Mouse (Mus musculus) midbrain, embryonic 11.5 days (tissue): ENCODE results near the gene Bfsp1. TPM values are rescaled to one million over a fixed set of nuclear protein-coding genes. Genes with fewer than 3 reads are reported as not detected.

Source experiments
- ATAC-seq: fragments of 200-750 bp; cut with Nextera tagmentation; 2 replicates; pipeline ENCODE4 v1.8.0; 2017; ENCODE audit warnings: moderate TSS enrichment, moderate library complexity; ENCODE audit not compliant: low FRiP score
- DNase-seq: peaks from one replicate; pipeline ENCODE4 v3.0.0; 2015; ENCODE audit warnings: low spot score; ENCODE audit errors: missing footprints
- H3K27ac ChIP-seq: fragments of 300-500 bp; sonication (generic); 2 replicates; pipeline ENCODE4 v1.5.1; 2014; ENCODE audit warnings: low read depth, low read length
- H3K27me3 ChIP-seq: fragments of 300-500 bp; sonication (generic); 2 replicates; pipeline ENCODE4 v1.6.1; 2014; ENCODE audit warnings: mild to moderate bottlenecking, low read length, moderate library complexity, mixed read lengths; ENCODE audit not compliant: control insufficient read depth, insufficient read depth
- H3K36me3 ChIP-seq: fragments of 300-500 bp; sonication (generic); 2 replicates; pipeline ENCODE4 v1.6.1; 2014; ENCODE audit warnings: mild to moderate bottlenecking, low read length, moderate library complexity, mixed read lengths; ENCODE audit not compliant: control insufficient read depth, insufficient read depth
- H3K4me1 ChIP-seq: fragments of 300-500 bp; sonication (generic); 2 replicates; pipeline ENCODE4 v1.6.1; 2014; ENCODE audit warnings: low read length; ENCODE audit not compliant: control insufficient read depth, insufficient read depth
- H3K4me2 ChIP-seq: fragments of 300-500 bp; sonication (generic); 2 replicates; pipeline ENCODE4 v1.6.1; 2014; ENCODE audit warnings: mild to moderate bottlenecking, moderate library complexity
- H3K4me3 ChIP-seq: fragments of 300-500 bp; sonication (generic); 2 replicates; pipeline ENCODE4 v1.5.1; 2014; ENCODE audit warnings: low read depth, low read length
- H3K9ac ChIP-seq: fragments of 300-500 bp; sonication (generic); 2 replicates; pipeline ENCODE4 v1.6.1; 2014; ENCODE audit warnings: low read length
- H3K9me3 ChIP-seq: fragments of 300-500 bp; sonication (generic); 2 replicates; pipeline ENCODE4 v1.6.1; 2016; ENCODE audit warnings: low read length; ENCODE audit not compliant: control insufficient read depth
- WGBS: fragments of 180-500 bp; shearing (Covaris S2); extraction: QIAGEN DNeasy Blood & Tissue Kit; methylation state at CpG from one replicate; pipeline ENCODE4 v1.1.7; 2014; 5-methylcytosine and 5-hydroxymethylcytosine counted together
- polyA plus RNA-seq: library from polyadenylated mRNA; unstranded; fragments of >200 nt; fragmentation: Nextera tagmentation; extraction: Ambion mirVana; gene quantifications from 2 replicates; pipeline ENCODE4 v1.2.1, GENCODE M21; 2014

Gene Bfsp1
- polyA plus RNA-seq, 1 experiment from 2014 or later = 2.7 TPM

DNA sequence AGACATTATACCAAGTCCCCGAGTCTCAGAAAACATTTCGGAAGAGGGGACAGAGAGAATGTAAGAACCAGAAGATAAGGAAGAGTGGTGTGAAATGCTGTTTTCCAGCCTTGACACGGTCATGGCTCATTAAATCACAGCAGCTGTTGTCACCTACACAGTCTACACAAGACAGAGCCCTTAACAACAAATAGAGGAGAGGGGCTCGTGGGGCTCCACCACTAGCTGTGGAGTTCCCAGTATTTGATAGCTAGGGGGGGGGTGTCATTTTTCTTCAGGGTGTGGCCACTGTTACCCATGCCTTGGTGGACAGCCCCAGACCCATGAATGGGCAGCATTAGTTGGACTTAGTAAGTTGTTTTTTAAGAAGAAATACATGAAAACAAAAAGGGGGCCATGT is 50.7 kb downstream of the Bfsp1 start:
- H3K4me2 ChIP-seq = no peak overlapping the region
- ATAC-seq (no peak), DNase-seq (no peak)
- H3K27me3 ChIP-seq = no peaks in the 10 kb centered on the region
- H3K27ac ChIP-seq = no peak overlapping the region
- no peak overlapping the region for H3K4me3 ChIP-seq
- no peaks in the 10 kb centered on the region for H3K4me1 ChIP-seq
- H3K36me3 ChIP-seq = no peaks in the 10 kb centered on the region
- H3K9ac ChIP-seq = no peak overlapping the region
- WGBS = 75% methylated on average over 4 of the region's 4 CpGs
- H3K9me3 ChIP-seq = no peaks in the 10 kb centered on the region

DNA sequence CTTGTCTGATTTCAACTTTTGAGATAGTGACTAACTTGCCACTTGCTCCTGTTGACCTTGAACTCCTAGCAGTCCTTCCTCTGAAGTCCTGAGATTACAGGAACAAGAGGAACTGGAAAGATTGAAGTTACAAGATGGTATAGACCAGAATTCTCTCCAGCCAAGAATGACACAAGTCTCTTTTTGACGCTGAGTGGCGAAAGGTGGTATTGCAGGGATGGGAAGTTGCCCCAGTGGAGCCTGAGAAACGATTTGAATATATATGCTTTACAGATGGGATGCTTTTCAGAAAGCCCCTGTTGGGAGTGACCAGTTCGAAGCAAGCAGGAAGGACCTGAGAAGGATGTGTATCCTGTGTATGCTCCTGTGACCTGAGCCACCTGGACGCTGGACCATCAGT is 54.2 kb downstream of the Bfsp1 start:
- Histone ChIP-seq H3K9ac (no peak overlapping the region), H3K9me3 (no peaks in the 10 kb centered on the region), H3K27ac (no peak overlapping the region), H3K4me3 (no peak overlapping the region), H3K27me3 (no peaks in the 10 kb centered on the region), H3K4me2 (no peak overlapping the region), H3K4me1 (no peaks in the 10 kb centered on the region; the same call in 1 of the 2 replicates), H3K36me3 (no peaks in the 10 kb centered on the region)
- DNase-seq (no peak), ATAC-seq (no peak)
- WGBS = 60% methylated on average over 5 of the region's 5 CpGs

DNA sequence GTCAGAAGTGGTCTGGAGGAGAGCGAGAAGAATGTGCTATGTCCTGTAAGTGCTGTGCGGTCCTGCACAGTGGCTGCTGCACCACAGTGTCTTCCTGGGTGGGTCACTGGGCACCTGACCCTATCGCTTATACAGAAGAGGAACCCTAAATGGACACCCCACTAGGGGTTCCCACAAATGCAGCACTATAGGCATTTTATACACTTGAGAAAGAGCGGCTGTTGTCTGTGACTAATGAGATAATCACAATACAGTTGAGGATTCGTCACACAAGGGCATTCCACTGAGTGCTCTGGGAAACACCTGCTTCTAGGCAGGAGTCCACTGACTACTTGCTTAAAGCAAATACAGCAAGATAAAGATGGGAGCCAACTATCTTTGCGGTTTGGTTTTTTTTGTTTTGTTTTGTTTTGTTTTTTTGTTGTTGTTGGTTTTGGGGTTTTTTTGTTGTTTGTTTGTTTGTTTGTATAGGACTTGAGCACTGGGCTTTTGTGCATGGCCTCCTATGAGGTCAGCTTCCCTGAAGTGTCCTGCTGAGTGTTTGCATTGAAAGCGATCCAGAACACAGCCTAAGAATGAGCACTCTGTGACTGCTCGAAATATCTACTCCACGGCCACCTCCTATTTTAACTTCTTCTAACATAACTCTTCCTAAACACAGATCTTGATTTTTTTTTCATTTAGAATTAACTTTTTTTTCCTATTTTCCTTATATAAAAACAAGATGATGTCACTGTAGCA is 55.9 kb downstream of the Bfsp1 start:
- Histone ChIP-seq H3K27me3 (no peaks in the 10 kb centered on the region), H3K4me2 (no peak overlapping the region), H3K36me3 (no peaks in the 10 kb centered on the region), H3K9ac (no peak overlapping the region), H3K27ac (no peak overlapping the region), H3K9me3 (no peaks in the 10 kb centered on the region), H3K4me1 (no peaks in the 10 kb centered on the region; the same call in 1 of the 2 replicates), H3K4me3 (no peak overlapping the region)
- 78% methylated on average over 9 of the region's 9 CpGs for WGBS
- ATAC-seq = 0 out of 2 replicates have a peak, but pooled peaks have one; percentile 27
- no peak for DNase-seq

DNA sequence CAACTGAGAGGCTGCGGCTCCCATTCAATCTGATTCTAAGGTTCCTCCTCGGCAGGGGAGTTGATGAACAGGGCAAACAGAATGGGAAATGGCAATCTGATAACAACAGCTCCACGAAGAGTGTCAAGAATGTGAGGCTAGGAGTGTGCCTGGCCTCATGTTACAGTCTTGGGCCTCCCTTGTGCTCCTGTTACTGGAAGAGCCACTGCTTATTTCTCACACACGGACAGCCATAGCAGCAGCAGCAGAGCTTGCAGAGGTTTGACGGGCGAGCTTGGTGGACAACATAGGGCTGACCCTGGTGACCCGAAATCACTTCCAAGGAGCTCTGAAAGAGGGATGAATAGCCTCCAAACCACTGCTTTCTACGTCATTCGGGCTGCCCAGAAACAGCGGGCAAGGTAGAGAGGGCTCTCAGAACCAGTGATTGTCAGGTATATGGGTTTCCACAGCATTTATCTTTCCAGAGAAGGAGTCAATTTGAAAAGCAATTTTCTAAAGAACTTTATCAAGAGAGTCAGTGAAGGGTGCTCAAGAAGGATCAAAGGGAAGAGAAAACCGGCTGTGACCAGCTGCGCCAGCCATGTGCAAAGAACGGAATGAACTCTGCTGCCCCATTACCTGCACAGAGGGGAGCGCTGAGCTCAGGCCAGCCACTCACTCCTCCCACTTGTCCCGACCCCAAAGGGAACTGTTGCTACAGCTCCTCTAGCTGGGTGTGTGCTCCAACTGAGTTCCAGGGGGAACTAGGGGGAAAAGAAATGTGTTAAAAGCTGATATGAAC is 56.6 kb downstream of the Bfsp1 start:
- Histone ChIP-seq H3K36me3 (no peaks in the 10 kb centered on the region), H3K4me2 (no peak overlapping the region), H3K27ac (no peak overlapping the region), H3K9ac (no peak overlapping the region), H3K9me3 (no peaks in the 10 kb centered on the region), H3K4me3 (no peak overlapping the region), H3K4me1 (no peaks in the 10 kb centered on the region; the same call in 1 of the 2 replicates), H3K27me3 (no peaks in the 10 kb centered on the region)
- ATAC-seq (0 out of 2 replicates have a peak, but pooled peaks have one; percentile 11), DNase-seq (no peak)
- 69% methylated on average over 15 of the region's 15 CpGs for WGBS

DNA sequence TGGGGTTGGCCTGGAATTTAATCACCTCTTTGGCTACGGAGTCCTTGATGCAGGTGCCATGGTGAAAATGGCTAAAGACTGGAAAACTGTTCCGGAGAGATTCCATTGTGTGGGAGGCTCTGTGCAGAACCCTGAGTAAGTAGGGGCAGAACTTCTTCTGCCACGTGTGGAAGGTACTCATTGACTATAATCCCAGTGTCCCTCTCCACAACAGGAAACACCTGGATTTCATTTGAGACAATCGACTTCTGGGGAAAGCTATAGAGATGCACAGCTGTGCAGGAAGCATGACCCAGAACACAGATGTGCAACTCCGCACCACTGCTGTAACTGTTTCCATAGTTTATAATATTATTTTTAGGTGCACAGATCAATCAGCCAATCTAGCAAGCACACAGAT is 61.9 kb downstream of the Bfsp1 start:
- no peaks in the 10 kb centered on the region for H3K36me3 ChIP-seq
- H3K4me2 ChIP-seq = no peak overlapping the region
- DNase-seq (no peak), ATAC-seq (no peak)
- H3K9ac ChIP-seq = no peak overlapping the region
- H3K9me3 ChIP-seq = no peaks in the 10 kb centered on the region
- no peaks in the 10 kb centered on the region for H3K27me3 ChIP-seq
- 85% methylated on average over 5 of the region's 5 CpGs for WGBS
- H3K4me3 ChIP-seq = no peak overlapping the region
- no peak overlapping the region for H3K27ac ChIP-seq
- no peaks in the 10 kb centered on the region for H3K4me1 ChIP-seq

DNA sequence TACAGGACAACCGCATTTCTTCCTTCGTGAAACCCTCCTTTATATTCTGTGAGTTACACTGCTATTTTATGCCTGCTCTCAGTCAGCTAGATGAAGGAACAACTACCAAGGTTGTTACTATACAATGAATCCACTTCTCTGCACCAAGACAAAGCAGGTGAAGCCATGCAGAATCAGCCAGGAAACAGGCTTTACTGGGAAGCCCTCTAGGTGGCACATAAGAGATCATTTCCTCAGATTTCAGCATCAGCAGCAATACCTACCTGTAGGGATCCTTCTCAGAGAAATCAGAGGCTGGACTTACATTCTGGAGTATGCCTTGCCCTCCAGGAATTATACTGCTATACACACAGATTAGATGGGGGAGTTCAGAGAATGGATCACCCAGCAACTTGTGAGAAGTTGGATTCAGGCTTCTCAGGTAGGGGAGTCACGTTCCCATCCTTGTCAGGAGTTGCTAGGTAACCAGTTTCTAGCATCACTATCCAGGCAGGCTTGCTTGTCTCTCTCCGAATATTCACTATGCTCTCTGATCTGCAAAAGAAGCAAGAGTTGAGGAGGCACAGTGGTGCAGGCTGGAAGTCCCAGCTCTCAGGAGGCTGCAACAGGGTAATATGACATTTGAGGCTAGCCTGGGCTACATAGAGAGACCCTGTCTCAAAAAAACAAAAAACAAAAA is 66.5 kb downstream of the Bfsp1 start:
- Histone ChIP-seq H3K9me3 (no peaks in the 10 kb centered on the region), H3K27me3 (no peaks in the 10 kb centered on the region), H3K4me1 (no peaks in the 10 kb centered on the region), H3K9ac (no peak overlapping the region), H3K4me2 (no peak overlapping the region), H3K36me3 (no peaks in the 10 kb centered on the region), H3K4me3 (no peak overlapping the region), H3K27ac (no peak overlapping the region)
- 74% methylated on average over 4 of the region's 4 CpGs for WGBS
- DNase-seq (no peak), ATAC-seq (no peak)

DNA sequence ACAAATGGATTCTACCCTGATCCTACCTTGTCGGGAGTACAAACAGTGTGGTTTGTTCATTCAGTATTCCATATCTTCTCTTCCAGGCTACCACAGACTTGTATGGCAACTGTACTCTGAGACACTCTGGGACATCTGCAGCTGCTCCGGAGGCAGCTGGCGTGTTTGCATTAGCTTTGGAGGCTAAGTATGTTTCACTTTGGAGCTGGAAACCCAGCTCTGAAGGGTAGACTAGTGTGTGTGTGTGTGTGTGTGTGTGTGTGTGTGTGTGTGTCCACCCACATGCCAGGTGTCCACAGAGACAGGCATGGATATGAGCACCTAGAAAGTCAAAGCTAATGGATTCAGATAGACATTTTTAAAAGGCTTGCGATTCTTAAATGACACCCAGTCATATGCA is 67.1 kb downstream of the Bfsp1 start:
- Histone ChIP-seq H3K27ac (no peak overlapping the region), H3K4me1 (no peaks in the 10 kb centered on the region), H3K4me2 (no peak overlapping the region), H3K27me3 (no peaks in the 10 kb centered on the region), H3K36me3 (no peaks in the 10 kb centered on the region), H3K4me3 (no peak overlapping the region), H3K9me3 (no peaks in the 10 kb centered on the region), H3K9ac (no peak overlapping the region)
- DNase-seq = no peak
- no peak for ATAC-seq
- 89% methylated on average over 4 of the region's 4 CpGs for WGBS

DNA sequence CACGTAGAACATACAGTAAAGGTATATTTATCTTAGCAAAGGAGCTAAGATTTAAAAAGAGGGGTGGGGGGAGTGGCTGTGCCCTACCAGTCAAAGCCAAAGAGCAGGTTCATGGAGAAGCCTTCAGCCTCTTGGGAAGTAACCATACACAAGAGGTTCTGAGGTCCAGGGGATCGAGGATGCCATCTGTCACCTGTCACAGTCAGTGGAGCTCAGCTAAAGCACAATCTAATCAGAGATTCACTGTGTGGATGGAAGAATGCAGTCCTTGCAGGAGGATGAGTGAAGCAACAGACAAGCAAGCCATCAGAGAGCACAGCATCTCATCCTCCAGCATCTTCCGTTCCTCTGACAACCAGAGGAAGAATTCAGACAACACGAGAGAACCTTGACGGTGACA is 73.1 kb downstream of the Bfsp1 start:
- Histone ChIP-seq H3K4me3 (no peak overlapping the region), H3K27me3 (no peaks in the 10 kb centered on the region), H3K9ac (no peak overlapping the region), H3K9me3 (no peaks in the 10 kb centered on the region), H3K36me3 (no peaks in the 10 kb centered on the region), H3K4me2 (no peak overlapping the region), H3K27ac (no peak overlapping the region), H3K4me1 (no peaks in the 10 kb centered on the region)
- WGBS = 86% methylated on average over 5 of the region's 5 CpGs
- no peak for DNase-seq
- no peak for ATAC-seq

DNA sequence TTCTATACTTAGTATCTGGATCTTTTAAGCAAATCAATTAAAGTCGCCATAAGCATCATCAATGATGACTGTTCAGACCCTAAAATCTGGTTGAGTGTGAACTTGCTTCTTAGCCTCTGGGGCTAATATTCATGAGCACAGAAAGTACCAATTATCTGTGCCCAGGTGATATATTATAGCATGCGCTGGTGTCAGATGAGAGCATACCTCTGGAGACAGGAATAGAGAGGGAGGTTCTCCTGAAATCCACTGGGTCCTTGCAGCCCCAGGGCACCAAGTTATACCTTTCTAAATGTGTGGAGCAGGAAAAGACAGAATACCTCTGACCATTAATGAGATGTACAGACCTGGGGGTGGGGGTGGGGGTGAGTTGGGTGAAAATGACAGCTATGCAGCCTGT is 82.7 kb downstream of the Bfsp1 start:
- Histone ChIP-seq H3K4me1 (no peaks in the 10 kb centered on the region), H3K27ac (no peak overlapping the region), H3K27me3 (no peaks in the 10 kb centered on the region), H3K4me3 (no peak overlapping the region), H3K9me3 (no peaks in the 10 kb centered on the region), H3K36me3 (no peaks in the 10 kb centered on the region), H3K4me2 (no peak overlapping the region), H3K9ac (no peak overlapping the region)
- DNase-seq (no peak), ATAC-seq (0 out of 2 replicates have a peak, but pooled peaks have one; percentile 15)
- 82% methylated on average over 2 of the region's 2 CpGs for WGBS
